ENCODE assay signal across 12 mouse cellular contexts in genomic region chr10:75006889-75007662, GRCm38 (mm10). TPM values are rescaled to one million over a fixed set of nuclear protein-coding genes. Genes with fewer than 3 reads are reported as not detected.
DNase-seq lines count a peak whose midpoint lies in the region; ATAC-seq lines count a peak whose summit lies in the region.
"Had no signal": no experiment of that assay in that cellular context is flagged by ENCODE, and none has a peak within 500 bp of the region (broad histone marks: within the 10 kb centered on the region; RNA-seq: fewer than 3 reads in every experiment).

No protein-coding gene starts in this region.

- peak; percentile 33 for DNase-seq in mesoderm, embryonic 11.5 days (ENCODE audit: low read depth, low spot score)
- DNase-seq in right cerebral cortex, postnatal 36 days (ENCODE audit: low spot score in 2 of 2), result peak; percentile 71 to 87
- DNase-seq in urinary bladder, postnatal 14 days (ENCODE audit: low spot score), result no peak
- no peak for DNase-seq in cerebellum, adult 11 months
- DNase-seq in heart, postnatal 25 days (ENCODE audit: low spot score), result no peak
- DNase-seq: gastrocnemius, postnatal 10 days; lung, postnatal 10 days had no signal

- no peaks in the 10 kb centered on the region for H3K9me3 ChIP-seq in megakaryocyte, embryonic 14.5 days
- no peaks in the 10 kb centered on the region for H3K9me3 ChIP-seq in hindbrain, embryonic 12.5 days (replicated peaks)
- H3K9me3 ChIP-seq: limb, embryonic 12.5 days had no signal

- 63% methylated on average over 8 of the region's 8 CpGs for WGBS in hindbrain, embryonic 12.5 days

- intact Hi-C loops in heart, postnatal 25 days (cut with DNase I), result no loop called here

- H3K27me3 ChIP-seq in megakaryocyte, embryonic 14.5 days (replicated peaks), result no peaks in the 10 kb centered on the region
- no peaks in the 10 kb centered on the region for H3K27me3 ChIP-seq in hindbrain, embryonic 12.5 days
- H3K27me3 ChIP-seq: limb, embryonic 12.5 days had no signal

- peaks cover 96% of the 10 kb centered on the region for H3K36me3 ChIP-seq in megakaryocyte, embryonic 14.5 days (replicated peaks; ENCODE audit: low read length)
- no peaks in the 10 kb centered on the region for H3K36me3 ChIP-seq in hindbrain, embryonic 12.5 days
- H3K36me3 ChIP-seq: limb, embryonic 12.5 days had no signal

- 0 out of 2 replicates have a peak overlapping the region, but pooled peaks have one; percentile 0 for H3K9ac ChIP-seq in hindbrain, embryonic 12.5 days
- H3K9ac ChIP-seq: limb, embryonic 12.5 days had no signal

- H3K27ac ChIP-seq in hindbrain, embryonic 12.5 days, result no peak overlapping the region
- H3K27ac ChIP-seq: limb, embryonic 12.5 days had no signal

- peak overlapping the region; percentile 7 for H3K4me3 ChIP-seq in megakaryocyte, embryonic 14.5 days (replicated peaks)
- no peak overlapping the region for H3K4me3 ChIP-seq in hindbrain, embryonic 12.5 days
- H3K4me3 ChIP-seq: limb, embryonic 12.5 days had no signal

- no peak overlapping the region for H3K4me2 ChIP-seq in hindbrain, embryonic 12.5 days (replicated peaks)
- H3K4me2 ChIP-seq: limb, embryonic 12.5 days had no signal

- peaks cover 96% of the 10 kb centered on the region for H3K4me1 ChIP-seq in megakaryocyte, embryonic 14.5 days
- peaks cover 22% of the 10 kb centered on the region for H3K4me1 ChIP-seq in hindbrain, embryonic 12.5 days

- no peak for ATAC-seq in megakaryocyte, adult 5-6 weeks (ENCODE audit: poor library complexity, severe bottlenecking)
- no peak for ATAC-seq in hindbrain, embryonic 12.5 days (ENCODE audit: low FRiP score)

RNA-seq across cellular contexts. Expression of gene Rsph14, which starts 25.3 kb away (rescaled TPM):
- polyA plus RNA-seq in megakaryocyte, embryonic 14.5 days (2012; ENCODE audit: insufficient read depth, low replicate concordance), result not detected in 2 replicates
- total RNA-seq in megakaryocyte, adult 5-6 weeks (2015), result not detected in 2 replicates
- total RNA-seq in megakaryocyte, adult 5-6 weeks (2017), result not detected in 2 replicates
- 0.57 and 0.67 TPM in 2 replicates for polyA plus RNA-seq in hindbrain, embryonic 12.5 days (2016; fragmentation: Nextera tagmentation; extraction: Ambion mirVana)
- not detected for total RNA-seq in heart, postnatal 25 days (2021)
- total RNA-seq: gastrocnemius, postnatal 10 days; hematopoietic stem cell, adult 5-6 weeks had no signal
- polyA plus RNA-seq: limb, embryonic 12.5 days had no signal

RNA-seq across cellular contexts. Expression of gene Rab36, which starts 29.8 kb away (rescaled TPM):
- polyA plus RNA-seq in megakaryocyte, embryonic 14.5 days (2012; ENCODE audit: insufficient read depth, low replicate concordance), result 0.85 and 5.4 TPM in 2 replicates
- total RNA-seq in megakaryocyte, adult 5-6 weeks (2015), result 7.6 and 7.7 TPM in 2 replicates
- total RNA-seq in megakaryocyte, adult 5-6 weeks (2017), result 2.0 and 2.9 TPM in 2 replicates
- 12.3 and 13.3 TPM in 2 replicates for polyA plus RNA-seq in hindbrain, embryonic 12.5 days (2016; fragmentation: Nextera tagmentation; extraction: Ambion mirVana)
- under 1 TPM; 0.49 to 0.50 TPM for total RNA-seq in heart, postnatal 25 days (2021)

RNA-seq across cellular contexts. Expression of gene Gnaz, which starts 40.1 kb away (rescaled TPM):
- polyA plus RNA-seq in megakaryocyte, embryonic 14.5 days (2012; ENCODE audit: insufficient read depth, low replicate concordance), result 224 and 350 TPM in 2 replicates
- total RNA-seq in megakaryocyte, adult 5-6 weeks (2015), result 0.11 TPM in 1 of 2 replicates, not detected in the other
- 0.18 TPM in 1 of 2 replicates, not detected in the other for total RNA-seq in megakaryocyte, adult 5-6 weeks (2017)
- polyA plus RNA-seq in hindbrain, embryonic 12.5 days (2016; fragmentation: Nextera tagmentation; extraction: Ambion mirVana), result 26.5 and 27.9 TPM in 2 replicates
- under 1 TPM; 0.67 to 0.68 TPM for total RNA-seq in heart, postnatal 25 days (2021)

RNA-seq across cellular contexts. Expression of gene Bcr, which starts 53.3 kb away (rescaled TPM):
- polyA plus RNA-seq in megakaryocyte, embryonic 14.5 days (2012; ENCODE audit: insufficient read depth, low replicate concordance), result 20.8 and 30.9 TPM in 2 replicates
- 14.1 and 14.5 TPM in 2 replicates for total RNA-seq in megakaryocyte, adult 5-6 weeks (2015)
- total RNA-seq in megakaryocyte, adult 5-6 weeks (2017), result 9.1 and 14.5 TPM in 2 replicates
- 11.4 and 14.0 TPM in 2 replicates for polyA plus RNA-seq in hindbrain, embryonic 12.5 days (2016; fragmentation: Nextera tagmentation; extraction: Ambion mirVana)
- 1 to 10 TPM; 9.8 TPM for total RNA-seq in heart, postnatal 25 days (2021)

Comparison
In these comparisons a context has a peak if more than half of its experiments do, and no peak if none do; other contexts are left out.
1. DNase-seq: peak in mesoderm, embryonic 11.5 days (single experiment) and right cerebral cortex, postnatal 36 days (2 of 2); none in urinary bladder, postnatal 14 days (single experiment), cerebellum, adult 11 months (single experiment) and heart, postnatal 25 days (single experiment).